Comparison of ENCODE assay signal across 8 mouse cellular contexts in genomic region chr2:174327295-174327981, GRCm38 (mm10). TPM values are rescaled to one million over a fixed set of nuclear protein-coding genes. Genes with fewer than 3 reads are reported as not detected.
DNase-seq lines count a peak whose midpoint lies in the region; ATAC-seq and TF ChIP-seq lines count a peak whose summit lies in the region.

No protein-coding gene starts in this region.

- H3K79me2 ChIP-seq in CH12.LX (replicated peaks; ENCODE audit: control insufficient read depth, extremely low read depth, insufficient read depth, poor library complexity, severe bottlenecking) = peaks cover 23% of the 10 kb centered on the region

- no peaks in the 10 kb centered on the region for H3K27me3 ChIP-seq in CH12.LX (replicated peaks)
- H3K27me3 ChIP-seq in erythroblast, embryonic 14.5 days (ENCODE audit: control insufficient read depth) = peaks cover 17% of the 10 kb centered on the region
- no peaks in the 10 kb centered on the region for H3K27me3 ChIP-seq in heart, embryonic 16.5 days (ENCODE audit: control insufficient read depth, insufficient read depth, low read length)
- no peaks in the 10 kb centered on the region for H3K27me3 ChIP-seq in lung, embryonic 16.5 days (ENCODE audit: control insufficient read depth, insufficient read depth, low read depth, low read length)

- peak overlapping the region; percentile 62 to 85 (median 73) for H3K4me3 ChIP-seq in CH12.LX (replicated peaks in 1 of 3; ENCODE audit: low read depth in 2 of 3, low read length in 2 of 3, poor library complexity in 1 of 3)
- peak overlapping the region; percentile 88 for H3K4me3 ChIP-seq in bone marrow macrophage, adult 2 months (ENCODE audit: insufficient read depth, low read length)
- peak overlapping the region; percentile 96 for H3K4me3 ChIP-seq in erythroblast, embryonic 14.5 days (replicated peaks)
- peak overlapping the region; percentile 96 for H3K4me3 ChIP-seq in heart, embryonic 16.5 days (ENCODE audit: low read length)
- H3K4me3 ChIP-seq in lung, embryonic 16.5 days (ENCODE audit: low read length) = peak overlapping the region; percentile 95

- peaks cover 2 to 12% of the 10 kb centered on the region in 2 experiments for H3K36me3 ChIP-seq in CH12.LX (replicated peaks in 1 of 2; ENCODE audit: control insufficient read depth in 1 of 2, insufficient read depth in 1 of 2, low read length in 1 of 2)
- H3K36me3 ChIP-seq in erythroblast, embryonic 14.5 days (ENCODE audit: control insufficient read depth) = no peaks in the 10 kb centered on the region; the same call in 1 of the 2 replicates
- H3K36me3 ChIP-seq in heart, embryonic 16.5 days (ENCODE audit: control insufficient read depth, insufficient read depth) = no peaks in the 10 kb centered on the region
- no peaks in the 10 kb centered on the region for H3K36me3 ChIP-seq in lung, embryonic 16.5 days (ENCODE audit: control insufficient read depth, insufficient read depth, low read length)

- no peak for TF ChIP-seq RAD21 in CH12.LX (IDR thresholded peaks at IDR 0.05; ENCODE audit: low read depth, low read length)

- peak overlapping the region; percentile 55 for H3K9ac ChIP-seq in CH12.LX (ENCODE audit: insufficient read depth, low read depth)
- H3K9ac ChIP-seq in heart, embryonic 16.5 days (ENCODE audit: low read length) = peak overlapping the region; percentile 68
- H3K9ac ChIP-seq in lung, embryonic 16.5 days (ENCODE audit: low read length) = peak overlapping the region; percentile 100

- peak overlapping the region; percentile 26; the same call in 1 of the 2 replicates for H3K4me2 ChIP-seq in CH12.LX (ENCODE audit: insufficient read depth, low read depth, poor library complexity, severe bottlenecking)
- peak overlapping the region; percentile 64 for H3K4me2 ChIP-seq in heart, embryonic 16.5 days (ENCODE audit: low read depth, low read length)
- peak overlapping the region; percentile 68 for H3K4me2 ChIP-seq in lung, embryonic 16.5 days (ENCODE audit: low read depth, low read length)

- peaks cover 8% of the 10 kb centered on the region for H3K9me3 ChIP-seq in CH12.LX (replicated peaks; ENCODE audit: low read length)
- H3K9me3 ChIP-seq in erythroblast, embryonic 14.5 days (ENCODE audit: control insufficient read depth, low read length) = peaks cover 17% of the 10 kb centered on the region
- H3K9me3 ChIP-seq in heart, embryonic 16.5 days (replicated peaks; ENCODE audit: control insufficient read depth, low read length) = 0 out of 2 replicates have a peak, but pooled peaks cover 4% of the 10 kb centered on the region
- peaks cover 7% of the 10 kb centered on the region; the same call in 1 of the 2 replicates for H3K9me3 ChIP-seq in lung, embryonic 16.5 days (ENCODE audit: control insufficient read depth, low read length)

- TF ChIP-seq POLR2A in CH12.LX (IDR thresholded peaks at IDR 0.05; ENCODE audit: low read depth, low read length) = peak; percentile 99
- peak; percentile 93; the same call in 1 of the 2 replicates for TF ChIP-seq POLR2A in bone marrow macrophage, adult 2 months (IDR thresholded peaks at IDR 0.05; ENCODE audit: borderline replicate concordance, low read depth, low read length)

- DNase-seq in CH12.LX (ENCODE audit: extremely low read depth) = peak; percentile 84
- peak; percentile 77 to 79 for DNase-seq in layer of hippocampus, adult 8-10 months (ENCODE audit: low spot score in 2 of 2)
- peak; percentile 46 for DNase-seq in ovary, postnatal 14 days (ENCODE audit: low spot score)
- DNase-seq in thymus, postnatal 10 days (ENCODE audit: low spot score in 2 of 2) = peak; percentile 34 to 40

- in situ Hi-C loops in CH12.LX (cut with MboI; ENCODE audit: low pct_ligation_motif_present, low pct_unique_long_range_greater_than_20kb, low sequenced_read_pairs) = no loop called here

- dilution Hi-C loops in CH12.LX (cut with MboI; ENCODE audit: extremely low pct_ligation_motif_present, extremely low pct_unique_long_range_greater_than_20kb, low sequenced_read_pairs) = no loop called here

- TF ChIP-seq EP300 in CH12.LX (IDR thresholded peaks at IDR 0.05; ENCODE audit: low read length) = no peak

- peaks cover 0 to 14% of the 10 kb centered on the region in 2 experiments; a peak in 2 of 4 replicates for H3K4me1 ChIP-seq in CH12.LX (ENCODE audit: control insufficient read depth in 1 of 2, insufficient read depth in 2 of 2)
- H3K4me1 ChIP-seq in bone marrow macrophage, adult 2 months (ENCODE audit: control insufficient read depth, insufficient read depth, low read length) = peaks cover 4% of the 10 kb centered on the region
- peaks cover 48% of the 10 kb centered on the region for H3K4me1 ChIP-seq in erythroblast, embryonic 14.5 days (ENCODE audit: control insufficient read depth)
- peaks cover 13% of the 10 kb centered on the region for H3K4me1 ChIP-seq in heart, embryonic 16.5 days (ENCODE audit: control insufficient read depth, insufficient read depth, low read length)
- H3K4me1 ChIP-seq in lung, embryonic 16.5 days (replicated peaks; ENCODE audit: control insufficient read depth, insufficient read depth, low read length) = peaks cover 10% of the 10 kb centered on the region

- H3K27ac ChIP-seq in CH12.LX (ENCODE audit: insufficient read depth, low read depth) = peak overlapping the region; percentile 60
- H3K27ac ChIP-seq in bone marrow macrophage, adult 2 months (ENCODE audit: insufficient read depth, low read depth, low read length) = peak overlapping the region; percentile 60
- peak overlapping the region; percentile 67 for H3K27ac ChIP-seq in heart, embryonic 16.5 days (ENCODE audit: low read length)
- H3K27ac ChIP-seq in lung, embryonic 16.5 days (ENCODE audit: low read length) = peak overlapping the region; percentile 61

- TF ChIP-seq CTCF in CH12.LX (conservative IDR thresholded peaks at IDR 0.05 in 1 of 2, IDR thresholded peaks at IDR 0.05 in 1 of 2; ENCODE audit: low read depth in 2 of 2, low read length in 2 of 2) = no peak
- TF ChIP-seq CTCF in bone marrow macrophage, adult 2 months (IDR thresholded peaks at IDR 0.05; ENCODE audit: low read depth, low read length) = no peak

- WGBS in heart, embryonic 16.5 days = 54% methylated on average over 64 of the region's 64 CpGs
- 45% methylated on average over 64 of the region's 64 CpGs for WGBS in lung, embryonic 16.5 days

- peak; percentile 20 for ATAC-seq in heart, embryonic 16.5 days (replicated peaks; ENCODE audit: extremely low read depth, insufficient read depth, low FRiP score)
- peak; percentile 46 for ATAC-seq in lung, embryonic 16.5 days (ENCODE audit: low read depth)

TF ChIP-seq in CH12.LX, 34 proteins besides CTCF, POLR2A, EP300 and RAD21 (continues in another document):
- no peak for TF ChIP-seq MAFK (IDR thresholded peaks at IDR 0.05; ENCODE audit: insufficient replicate concordance, low read length)
- TF ChIP-seq TCF12 (IDR thresholded peaks at IDR 0.05; ENCODE audit: low read depth, low read length) = peak; percentile 66
- no peak for TF ChIP-seq E2F4 (IDR thresholded peaks at IDR 0.05; ENCODE audit: insufficient replicate concordance, low read depth, low read length)
- TF ChIP-seq ETS1 (conservative IDR thresholded peaks at IDR 0.05; ENCODE audit: low read depth, low read length) = no peak
- TF ChIP-seq ZMIZ1 (IDR thresholded peaks at IDR 0.05; ENCODE audit: low read depth, low read length) = peak; percentile 98
- no peak for TF ChIP-seq USF2 (conservative IDR thresholded peaks at IDR 0.05; ENCODE audit: low read depth, low read length)
- TF ChIP-seq USF1 (IDR thresholded peaks at IDR 0.05; ENCODE audit: low read depth, low read length) = no peak
- TF ChIP-seq RCOR1 (conservative IDR thresholded peaks at IDR 0.05; ENCODE audit: low read depth, low read length) = no peak
- TF ChIP-seq BHLHE40 (IDR thresholded peaks at IDR 0.05; ENCODE audit: low read depth, low read length) = peak; percentile 66; the same call in 1 of the 2 replicates
- peak; percentile 62; the same call in 1 of the 2 replicates for TF ChIP-seq KAT2A (IDR thresholded peaks at IDR 0.05; ENCODE audit: insufficient replicate concordance, low read length)
- 0 out of 2 replicates have a peak, but pooled peaks have one; percentile 3 for TF ChIP-seq ZNF384 (IDR thresholded peaks at IDR 0.05; ENCODE audit: low read depth, low read length)
- no peak for TF ChIP-seq ZKSCAN1 (IDR thresholded peaks at IDR 0.05; ENCODE audit: borderline replicate concordance, low read depth, low read length)
- peak; percentile 23; the same call in 1 of the 2 replicates for TF ChIP-seq MEF2A (IDR thresholded peaks at IDR 0.05; ENCODE audit: borderline replicate concordance, low read depth, low read length)
- TF ChIP-seq MYC (IDR thresholded peaks at IDR 0.05; ENCODE audit: low read depth, low read length) = peak; percentile 95
- TF ChIP-seq NELFE (IDR thresholded peaks at IDR 0.05; ENCODE audit: low read depth, low read length) = peak; percentile 98
- TF ChIP-seq MAZ (IDR thresholded peaks at IDR 0.05; ENCODE audit: low read depth, low read length) = 0 out of 2 replicates have a peak, but pooled peaks have one; percentile 18
- peak; percentile 9; the same call in 1 of the 2 replicates for TF ChIP-seq IRF4 (IDR thresholded peaks at IDR 0.05; ENCODE audit: low read depth, low read length)
- no peak for TF ChIP-seq PAX5 (IDR thresholded peaks at IDR 0.05; ENCODE audit: low read length)
- TF ChIP-seq HCFC1 (IDR thresholded peaks at IDR 0.05; ENCODE audit: low read depth, low read length) = peak; percentile 83

RNA-seq across cellular contexts. Expression of gene Gm20721, which starts 19.1 kb away (rescaled TPM):
- total RNA-seq in CH12.LX (2012; rRNA removed) (48.9 and 55.7 TPM in 2 replicates), CH12.LX (2014; rRNA removed) (not detected in 2 replicates)
- 259 and 363 TPM in 2 replicates for polyA plus RNA-seq in CH12.LX (2012; ENCODE audit: insufficient read length, low read depth)
- polyA plus RNA-seq in bone marrow macrophage, adult 2 months (2012; ENCODE audit: insufficient read depth, insufficient read length, missing spikeins) = 3.6 and 4.1 TPM in 2 replicates
- 0.03 and 0.27 TPM in 2 replicates for polyA plus RNA-seq in erythroblast, embryonic 14.5 days (2012)
- 33.4 and 41.6 TPM in 2 replicates for polyA plus RNA-seq in heart, embryonic 16.5 days (2015; fragmentation: Nextera tagmentation; extraction: Ambion mirVana)
- 1 to 10 TPM; 1.2 to 2.9 (median 1.8) TPM for total RNA-seq in layer of hippocampus, adult 8-10 months (2022)
- polyA plus RNA-seq in lung, embryonic 16.5 days (2015; fragmentation: Nextera tagmentation; extraction: Ambion mirVana) = 16.9 and 55.8 TPM in 2 replicates

RNA-seq across cellular contexts. Expression of gene Gnas, which starts 43.3 kb away (rescaled TPM):
- total RNA-seq in CH12.LX (2012; rRNA removed) (393 and 452 TPM in 2 replicates), CH12.LX (2014; rRNA removed) (365 and 369 TPM in 2 replicates)
- 502 and 537 TPM in 2 replicates for polyA plus RNA-seq in CH12.LX (2012; ENCODE audit: insufficient read length, low read depth)
- polyA plus RNA-seq in bone marrow macrophage, adult 2 months (2012; ENCODE audit: insufficient read depth, insufficient read length, missing spikeins) = 780 and 818 TPM in 2 replicates
- polyA plus RNA-seq in erythroblast, embryonic 14.5 days (2012) = 73.8 and 74.5 TPM in 2 replicates
- 1,284 and 1,464 TPM in 2 replicates for polyA plus RNA-seq in heart, embryonic 16.5 days (2015; fragmentation: Nextera tagmentation; extraction: Ambion mirVana)
- 1,000 to 10,000 TPM; 1,786 to 1,958 (median 1,837) TPM for total RNA-seq in layer of hippocampus, adult 8-10 months (2022)
- polyA plus RNA-seq in lung, embryonic 16.5 days (2015; fragmentation: Nextera tagmentation; extraction: Ambion mirVana) = 1,083 and 1,573 TPM in 2 replicates

Comparison
In these comparisons a context has a peak if more than half of its experiments do, and no peak if none do; other contexts are left out.
1. Peak in every context shown above with its lines: DNase-seq, ATAC-seq, H3K4me3 ChIP-seq and H3K27ac ChIP-seq.